Mouse (Mus musculus) lung, embryonic 15.5 days (tissue): Measurements from ENCODE around the gene Tgm2. TPM values are rescaled to one million over a fixed set of nuclear protein-coding genes. Genes with fewer than 3 reads are reported as not detected.
A peak's percentile ranks its signal among the peaks of the same experiment; 100 is the strongest.

Experiments
- ATAC-seq: fragments of 200-750 bp; cut with Nextera tagmentation; 2 replicates; pipeline ENCODE4 v1.8.0; 2017; ENCODE audit warnings: moderate number of reproducible peaks, borderline replicate concordance; ENCODE audit not compliant: low FRiP score, low TSS enrichment; ENCODE audit errors: extremely low read depth
- H3K27ac ChIP-seq: fragments of 300-500 bp; sonication (generic); 2 replicates; pipeline ENCODE4 v1.5.1; 2015; ENCODE audit warnings: moderate library complexity, mild to moderate bottlenecking, inconsistent platforms
- H3K27me3 ChIP-seq: fragments of 300-500 bp; sonication (generic); 2 replicates; pipeline ENCODE4 v1.6.1; 2015; ENCODE audit warnings: inconsistent platforms
- H3K36me3 ChIP-seq: fragments of 300-500 bp; sonication (generic); 2 replicates; pipeline ENCODE4 v1.6.1; 2015; ENCODE audit warnings: inconsistent platforms
- H3K4me1 ChIP-seq: fragments of 300-500 bp; sonication (generic); 2 replicates; pipeline ENCODE4 v1.6.1; 2015; ENCODE audit warnings: inconsistent platforms
- H3K4me2 ChIP-seq: fragments of 300-500 bp; sonication (generic); 2 replicates; pipeline ENCODE4 v1.6.1; 2015; ENCODE audit warnings: inconsistent platforms, mild to moderate bottlenecking, moderate library complexity
- H3K4me3 ChIP-seq: fragments of 300-500 bp; sonication (generic); 2 replicates; pipeline ENCODE4 v1.5.1; 2015; ENCODE audit warnings: mild to moderate bottlenecking, inconsistent platforms
- H3K9ac ChIP-seq: fragments of 300-500 bp; sonication (generic); 2 replicates; pipeline ENCODE4 v1.6.1; 2015; ENCODE audit warnings: inconsistent platforms
- H3K9me3 ChIP-seq: fragments of 300-500 bp; sonication (generic); 2 replicates; pipeline ENCODE4 v1.6.1; 2016; ENCODE audit warnings: inconsistent platforms
- WGBS: fragments of 180-500 bp; shearing (Covaris S2); methylation state at CpG from one replicate; pipeline ENCODE4 v1.1.7; 2015; 5-methylcytosine and 5-hydroxymethylcytosine counted together
- polyA plus RNA-seq: library from polyadenylated mRNA; unstranded; fragments of >200 nt; fragmentation: Nextera tagmentation; extraction: Ambion mirVana; gene quantifications from 2 replicates; pipeline ENCODE4 v1.2.1, GENCODE M21; 2015

Tgm2 gene
- polyA plus RNA-seq = 66.0 and 70.0 TPM in 2 replicates

GRCm38 (mm10) chr2:158146223-158146622, at the start of gene Tgm2:
TSS of gene Tgm2 (minus strand) at chr2:158146436.
- peaks cover 46% of the 10 kb centered on the region for H3K4me1 ChIP-seq
- peak within 1 kb of the TSS; percentile 87 for H3K4me2 ChIP-seq
- H3K9me3 ChIP-seq = no peaks in the 10 kb centered on the region
- no peaks in the 10 kb centered on the region for H3K36me3 ChIP-seq
- peak within 1 kb of the TSS; percentile 56 for H3K4me3 ChIP-seq
- WGBS = 2% methylated on average over 33 of the region's 33 CpGs
- no peaks in the 10 kb centered on the region for H3K27me3 ChIP-seq
- H3K27ac ChIP-seq = peak within 1 kb of the TSS; percentile 31; the same call in 1 of the 2 replicates
- peak; percentile 71 for ATAC-seq
- peak within 1 kb of the TSS; percentile 67 for H3K9ac ChIP-seq

DNA sequence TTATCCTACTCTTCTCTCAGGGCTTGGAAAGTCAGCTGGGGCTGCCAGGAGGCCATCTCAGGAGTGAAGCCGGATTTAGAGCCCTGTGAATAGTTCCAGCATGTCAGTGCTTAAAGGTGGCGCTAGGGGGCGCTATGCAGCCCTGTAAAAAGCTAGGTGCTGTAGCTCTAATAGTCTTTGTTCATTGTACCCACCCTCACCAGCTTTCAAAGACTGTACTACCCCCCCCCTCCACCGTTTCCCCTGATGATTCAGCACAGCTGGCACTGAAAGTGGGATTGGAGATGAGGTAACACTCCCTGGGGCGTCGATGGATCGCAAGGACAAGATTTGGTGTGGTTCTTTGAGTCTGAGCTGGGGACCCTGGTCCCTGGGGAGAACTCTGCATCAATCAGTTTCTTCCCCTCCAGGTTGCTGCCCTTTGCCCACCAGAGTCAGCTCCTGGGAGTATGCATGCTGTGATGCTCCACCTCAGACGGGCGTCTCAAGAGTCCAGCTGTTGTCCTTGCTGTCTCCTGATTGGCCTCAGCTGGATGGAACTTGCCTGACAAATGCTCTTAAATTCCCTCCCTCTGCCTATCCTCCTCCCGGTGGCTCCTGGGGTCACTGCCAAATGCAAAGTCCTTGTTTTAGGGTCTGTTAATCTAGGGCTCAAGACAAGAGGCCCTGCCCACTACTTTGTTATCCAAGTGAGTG, 48.9 kb upstream of the Tgm2 start:
- Histone ChIP-seq H3K4me2 (no peak overlapping the region), H3K4me3 (no peak overlapping the region), H3K27me3 (no peaks in the 10 kb centered on the region), H3K9ac (no peak overlapping the region), H3K36me3 (no peaks in the 10 kb centered on the region), H3K9me3 (no peaks in the 10 kb centered on the region), H3K27ac (peak overlapping the region; percentile 45), H3K4me1 (peaks cover 35% of the 10 kb centered on the region)
- peak; percentile 25 for ATAC-seq
- 22% methylated on average over 10 of the region's 10 CpGs for WGBS

DNA sequence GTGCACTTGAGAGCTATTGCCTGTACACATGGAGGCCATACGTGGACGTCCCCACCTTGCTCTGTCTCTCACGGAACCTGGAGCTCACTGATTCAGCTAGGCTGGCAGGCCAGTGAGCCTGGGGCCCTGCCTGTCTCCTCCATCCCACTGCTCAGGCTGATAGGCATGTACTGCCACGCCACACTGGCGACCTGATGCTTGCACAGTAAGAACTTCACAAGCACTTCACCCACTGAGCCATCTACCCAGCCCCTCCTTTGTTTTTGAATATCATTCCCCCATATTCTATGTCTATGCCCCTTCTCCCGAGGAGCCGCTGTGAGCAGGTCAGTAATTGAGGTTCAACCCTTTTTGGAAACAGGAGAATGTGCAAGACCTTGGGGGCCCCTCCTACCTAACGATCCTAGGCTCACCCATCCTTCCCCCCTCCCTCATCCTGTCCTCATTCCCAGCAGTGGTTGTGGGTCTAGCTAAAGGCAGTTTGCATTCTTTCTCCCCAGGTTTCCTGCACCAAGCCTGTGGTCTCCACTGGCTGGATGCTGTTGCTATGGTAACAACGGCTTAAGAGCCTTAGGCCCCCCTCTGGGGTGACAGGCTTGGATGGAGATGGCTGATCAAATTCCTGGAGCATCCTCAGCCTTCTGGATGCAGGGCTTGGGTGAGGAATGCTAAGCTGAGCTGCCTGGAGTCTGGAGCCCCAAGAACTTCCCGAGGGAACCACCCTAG, 47.5 kb upstream of the Tgm2 start:
- no peaks in the 10 kb centered on the region for H3K9me3 ChIP-seq
- no peak overlapping the region for H3K4me2 ChIP-seq
- no peak overlapping the region for H3K9ac ChIP-seq
- no peak overlapping the region for H3K27ac ChIP-seq
- H3K36me3 ChIP-seq = no peaks in the 10 kb centered on the region
- H3K27me3 ChIP-seq = no peaks in the 10 kb centered on the region
- ATAC-seq = no peak
- WGBS = 54% methylated on average over 10 of the region's 10 CpGs
- peaks cover 45% of the 10 kb centered on the region for H3K4me1 ChIP-seq
- H3K4me3 ChIP-seq = no peak overlapping the region

- WGBS = 37% methylated on average over 7 of the region's 7 CpGs
- no peaks in the 10 kb centered on the region for H3K36me3 ChIP-seq
- no peak overlapping the region for H3K4me3 ChIP-seq
- H3K9me3 ChIP-seq = no peaks in the 10 kb centered on the region
- no peak overlapping the region for H3K9ac ChIP-seq
- no peak overlapping the region for H3K4me2 ChIP-seq
- ATAC-seq = peak; percentile 81
- peaks cover 50% of the 10 kb centered on the region for H3K4me1 ChIP-seq
- peak overlapping the region; percentile 31; the same call in 1 of the 2 replicates for H3K27ac ChIP-seq
- no peaks in the 10 kb centered on the region for H3K27me3 ChIP-seq
These were observed 44.9 kb upstream of the Tgm2 start for GRCm38 (mm10) chr2:158191098-158191497.

GRCm38 (mm10) chr2:158189451-158189850, 43.2 kb upstream of the Tgm2 start:
- Histone ChIP-seq H3K9ac (no peak overlapping the region), H3K4me3 (no peak overlapping the region), H3K4me2 (no peak overlapping the region), H3K27me3 (no peaks in the 10 kb centered on the region), H3K9me3 (no peaks in the 10 kb centered on the region), H3K36me3 (no peaks in the 10 kb centered on the region), H3K4me1 (peaks cover 44% of the 10 kb centered on the region), H3K27ac (no peak overlapping the region)
- whole genome bisulfite sequencing = 68% methylated on average over 11 of the region's 11 CpGs
- ATAC-seq = no peak

GRCm38 (mm10) chr2:158186206-158186871, 40.1 kb upstream of the Tgm2 start:
- 49% methylated on average over 11 of the region's 11 CpGs for WGBS
- no peaks in the 10 kb centered on the region for H3K36me3 ChIP-seq
- peaks cover 32% of the 10 kb centered on the region for H3K4me1 ChIP-seq
- no peak overlapping the region for H3K4me3 ChIP-seq
- H3K27me3 ChIP-seq = no peaks in the 10 kb centered on the region
- H3K9ac ChIP-seq = no peak overlapping the region
- peak overlapping the region; percentile 80 for H3K27ac ChIP-seq
- no peaks in the 10 kb centered on the region for H3K9me3 ChIP-seq
- peak; percentile 37; the same call in 1 of the 2 replicates for ATAC-seq
- H3K4me2 ChIP-seq = no peak overlapping the region

DNA sequence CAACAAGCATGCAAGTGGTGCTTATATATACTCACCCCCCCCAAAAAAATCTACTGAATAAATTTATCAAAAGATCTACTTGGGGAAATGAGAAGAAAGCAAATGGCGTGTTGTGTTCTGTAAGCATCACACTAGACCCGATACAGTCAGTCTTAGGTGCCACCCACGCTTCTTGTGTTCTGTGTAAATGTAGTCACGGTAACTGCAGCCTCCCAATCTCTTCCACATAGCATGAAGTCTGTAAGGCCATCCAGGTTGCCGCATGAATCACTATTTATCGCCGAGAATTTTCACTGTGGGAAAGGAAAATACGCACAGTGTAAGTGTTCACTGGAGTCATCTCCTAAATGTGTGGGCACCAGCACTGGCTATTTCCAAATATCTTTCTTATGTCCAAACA, 37.0 kb upstream of the Tgm2 start:
- Histone ChIP-seq H3K4me3 (no peak overlapping the region), H3K27ac (no peak overlapping the region), H3K9ac (no peak overlapping the region), H3K36me3 (no peaks in the 10 kb centered on the region), H3K27me3 (no peaks in the 10 kb centered on the region), H3K4me2 (no peak overlapping the region), H3K4me1 (peaks cover 27% of the 10 kb centered on the region), H3K9me3 (no peaks in the 10 kb centered on the region)
- ATAC-seq = no peak
- 79% methylated on average over 8 of the region's 8 CpGs for WGBS

- Histone ChIP-seq H3K4me2 (no peak overlapping the region), H3K36me3 (no peaks in the 10 kb centered on the region), H3K9ac (no peak overlapping the region), H3K27ac (no peak overlapping the region), H3K9me3 (no peaks in the 10 kb centered on the region), H3K4me1 (peaks cover 29% of the 10 kb centered on the region), H3K4me3 (no peak overlapping the region), H3K27me3 (no peaks in the 10 kb centered on the region)
- no peak for ATAC-seq
- 57% methylated on average over 6 of the region's 6 CpGs for WGBS
These were observed 35.7 kb upstream of the Tgm2 start for GRCm38 (mm10) chr2:158181932-158182331.

GRCm38 (mm10) chr2:158180797-158181196, 34.6 kb upstream of the Tgm2 start:
- Histone ChIP-seq H3K4me1 (peaks cover 22% of the 10 kb centered on the region), H3K27me3 (no peaks in the 10 kb centered on the region), H3K4me2 (no peak overlapping the region), H3K9me3 (no peaks in the 10 kb centered on the region), H3K27ac (no peak overlapping the region), H3K36me3 (no peaks in the 10 kb centered on the region), H3K4me3 (no peak overlapping the region), H3K9ac (no peak overlapping the region)
- 37% methylated on average over 9 of the region's 9 CpGs for WGBS
- ATAC-seq = no peak

DNA sequence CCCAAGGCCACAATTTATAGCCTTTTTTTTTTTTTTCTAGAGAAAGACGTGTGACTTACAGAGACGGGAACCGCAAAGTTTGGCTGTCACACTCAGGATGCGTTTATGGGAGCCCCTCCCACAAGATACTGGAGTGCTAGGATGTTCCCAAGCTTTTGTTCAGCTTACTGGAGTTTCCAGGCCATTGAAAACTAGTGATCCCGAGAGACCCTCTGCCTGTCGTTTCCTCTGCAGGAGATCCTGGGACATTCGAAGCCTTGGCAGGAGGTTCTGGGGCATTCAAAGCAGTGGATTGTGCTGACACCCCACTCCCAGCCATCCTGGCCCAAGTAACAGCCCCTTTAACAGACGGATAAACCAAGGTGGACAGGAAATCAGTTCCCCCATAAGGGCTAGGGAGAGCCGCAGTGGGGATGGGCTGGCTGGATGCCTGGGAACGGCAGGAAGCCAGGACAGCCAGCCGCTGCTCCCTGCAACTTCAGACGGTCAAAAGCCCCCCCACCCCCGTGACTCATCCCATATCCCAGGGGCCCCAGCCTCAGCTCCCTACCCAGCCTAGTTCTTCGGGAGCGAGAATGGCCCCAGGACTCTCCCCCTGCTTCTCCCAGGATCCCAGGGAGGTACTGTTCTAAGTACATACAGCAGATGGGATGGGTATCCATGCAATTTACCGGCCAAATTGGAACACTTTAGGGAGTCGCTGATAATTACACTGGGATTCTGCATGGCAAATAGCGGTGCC, 33.3 kb upstream of the Tgm2 start:
- Histone ChIP-seq H3K9me3 (no peaks in the 10 kb centered on the region), H3K4me2 (peak overlapping the region; percentile 61), H3K4me1 (peaks cover 20% of the 10 kb centered on the region), H3K27me3 (no peaks in the 10 kb centered on the region), H3K4me3 (peak overlapping the region; percentile 32), H3K36me3 (no peaks in the 10 kb centered on the region), H3K9ac (peak overlapping the region; percentile 32; the same call in 1 of the 2 replicates), H3K27ac (peak overlapping the region; percentile 80)
- peak; percentile 55; the same call in 1 of the 2 replicates for ATAC-seq
- WGBS = 15% methylated on average over 18 of the region's 18 CpGs

DNA sequence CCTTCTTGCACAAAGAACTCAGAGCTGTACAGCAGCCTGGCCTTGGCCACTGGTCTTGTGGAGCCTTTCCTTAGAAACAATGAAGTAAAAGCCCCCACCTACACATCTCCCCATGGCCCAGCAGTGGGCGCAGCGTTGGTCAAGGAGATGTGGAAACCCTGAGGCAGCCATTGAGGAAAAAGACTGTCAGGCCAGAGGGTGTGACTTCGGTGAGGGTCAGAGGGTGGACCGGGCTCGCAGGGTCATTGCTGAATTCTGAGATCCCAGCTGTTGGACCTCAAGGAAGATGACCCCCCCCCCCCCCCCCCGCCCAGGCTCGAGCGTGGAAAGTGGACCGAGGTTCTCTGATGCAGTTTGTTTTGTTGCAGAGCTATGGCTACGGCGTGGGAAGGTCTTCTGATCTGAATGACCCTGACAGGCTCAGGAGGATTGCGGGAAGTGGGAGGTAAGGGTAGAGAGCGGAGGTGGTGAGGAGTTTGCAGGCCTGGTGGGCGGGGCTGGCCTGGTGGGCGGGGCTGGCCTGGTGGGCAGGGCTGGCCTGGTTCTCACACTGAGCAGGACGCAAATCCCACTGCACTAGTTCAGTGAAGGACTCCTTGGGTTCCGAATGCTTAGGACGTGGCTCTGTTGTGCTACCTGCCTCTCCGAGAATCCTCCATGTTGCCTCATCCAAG, 32.6 kb upstream of the Tgm2 start:
- H3K4me1 ChIP-seq = peaks cover 25% of the 10 kb centered on the region

More for the DNA sequence above, 32.6 kb upstream of the Tgm2 start:
- H3K4me2 ChIP-seq = peak overlapping the region; percentile 61
- peak overlapping the region; percentile 32; the same call in 1 of the 2 replicates for H3K9ac ChIP-seq
- 10% methylated on average over 19 of the region's 19 CpGs for WGBS
- peak; percentile 87 for ATAC-seq
- peak overlapping the region; percentile 32 for H3K4me3 ChIP-seq
- peak overlapping the region; percentile 80 for H3K27ac ChIP-seq
- H3K36me3 ChIP-seq = no peaks in the 10 kb centered on the region
- H3K27me3 ChIP-seq = no peaks in the 10 kb centered on the region
- H3K9me3 ChIP-seq = no peaks in the 10 kb centered on the region
